Mouse (Mus musculus) forebrain, postnatal 0 days (tissue): ENCODE measurements around the gene Adgrf5. TPM values are rescaled to one million over a fixed set of nuclear protein-coding genes. Genes with fewer than 3 reads are reported as not detected.
"Not testable (repeated sequence)": the region's sequence is repeated elsewhere in the genome, so short reads cannot be mapped to it uniquely, and the experiment has no call there.

ENCODE experiments used
- ATAC-seq: fragments of 200-750 bp; cut with Nextera tagmentation; 2 replicates; pipeline ENCODE4 v1.8.0; 2017; ENCODE audit warnings: mild to moderate bottlenecking, moderate library complexity
- DNase-seq: peaks from one replicate; pipeline ENCODE4 v3.0.0-alpha.2; 2015
- H3K27ac ChIP-seq: fragments of 300-500 bp; sonication (generic); 2 replicates; pipeline ENCODE4 v1.5.1; 2014; ENCODE audit warnings: low read depth, mild to moderate bottlenecking, antibody characterized with exemption, low read length, moderate library complexity, mixed read lengths
- H3K27me3 ChIP-seq: fragments of 300-500 bp; sonication (generic); 2 replicates; pipeline ENCODE4 v1.6.1; 2014; ENCODE audit warnings: mild to moderate bottlenecking, low read length, mixed read lengths; ENCODE audit not compliant: insufficient read depth
- H3K36me3 ChIP-seq: fragments of 300-500 bp; sonication (generic); 2 replicates; pipeline ENCODE4 v1.6.1; 2014; ENCODE audit warnings: mild to moderate bottlenecking, moderate library complexity; ENCODE audit not compliant: insufficient read depth
- H3K4me1 ChIP-seq: fragments of 300-500 bp; sonication (generic); 2 replicates; pipeline ENCODE4 v1.6.1; 2014; ENCODE audit warnings: antibody characterized with exemption; ENCODE audit not compliant: insufficient read depth
- H3K4me2 ChIP-seq: fragments of 300-500 bp; sonication (generic); 2 replicates; pipeline ENCODE4 v1.6.1; 2014; ENCODE audit warnings: low read depth, mild to moderate bottlenecking, moderate library complexity
- H3K4me3 ChIP-seq: fragments of 300-500 bp; sonication (generic); 2 replicates; pipeline ENCODE4 v1.5.1; 2014; ENCODE audit warnings: low read depth, low read length, mixed read lengths
- H3K9ac ChIP-seq: fragments of 300-500 bp; sonication (generic); 2 replicates; pipeline ENCODE4 v1.6.1; 2014; ENCODE audit warnings: mild to moderate bottlenecking
- H3K9me3 ChIP-seq: fragments of 300-500 bp; sonication (generic); 2 replicates; pipeline ENCODE4 v1.6.1; 2016; ENCODE audit warnings: low read length
- CTCF ChIP-seq: sonication (generic); IDR thresholded peaks from 2 replicates; pipeline ENCODE4 v1.5.1; 2016; ENCODE audit warnings: antibody characterized with exemption, control low read depth, low read depth
- WGBS: fragments of 180-500 bp; shearing (Covaris S2); extraction: QIAGEN DNeasy Blood & Tissue Kit; methylation state at CpG from one replicate; pipeline ENCODE4 v1.1.7; 2014; 5-methylcytosine and 5-hydroxymethylcytosine counted together
- polyA plus RNA-seq: library from polyadenylated mRNA; unstranded; fragments of >200 nt; fragmentation: Nextera tagmentation; extraction: Ambion mirVana; gene quantifications from 2 replicates; pipeline ENCODE4 v1.2.1, GENCODE M21; 2015
- total RNA-seq: library from RNA; depleted of rRNA; stranded (reverse); fragments of >200 nt; gene quantifications from 2 replicates; pipeline ENCODE4 v1.2.3, GENCODE M21; 2014

Gene Adgrf5
- total and polyA plus RNA-seq, 2 experiments from 2014 or later, result 5.2 to 24.4 TPM

DNA sequence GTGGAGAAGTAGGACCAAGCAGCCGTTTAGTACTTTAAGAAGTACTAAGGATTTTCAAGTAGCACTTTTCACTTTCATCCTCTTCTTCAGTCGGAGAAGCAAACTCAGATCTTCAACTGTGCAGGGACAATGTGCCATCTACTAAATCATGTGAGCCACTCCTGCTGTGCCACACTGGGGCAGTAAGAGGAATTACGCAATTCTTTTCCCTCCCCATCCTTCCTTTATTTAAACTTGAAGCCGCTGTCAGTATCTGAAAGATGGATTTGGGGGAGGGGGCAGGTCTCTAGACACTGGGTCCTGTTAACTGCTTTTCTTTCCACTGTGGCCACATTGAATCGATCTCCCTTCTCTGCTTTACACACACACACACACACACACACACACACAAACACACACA is 27.6 kb upstream of the Adgrf5 start:
- H3K9ac ChIP-seq, result no peak overlapping the region
- no peaks in the 10 kb centered on the region for H3K4me1 ChIP-seq
- H3K4me3 ChIP-seq, result no peak overlapping the region
- H3K36me3 ChIP-seq, result no peaks in the 10 kb centered on the region
- ATAC-seq, result no peak
- 39% methylated on average over 5 of the region's 5 CpGs for WGBS
- TF ChIP-seq CTCF, result no peak
- H3K9me3 ChIP-seq, result no peaks in the 10 kb centered on the region
- no peaks in the 10 kb centered on the region for H3K27me3 ChIP-seq
- DNase-seq, result no peak
- no peak overlapping the region for H3K4me2 ChIP-seq
- H3K27ac ChIP-seq, result no peak overlapping the region

DNA sequence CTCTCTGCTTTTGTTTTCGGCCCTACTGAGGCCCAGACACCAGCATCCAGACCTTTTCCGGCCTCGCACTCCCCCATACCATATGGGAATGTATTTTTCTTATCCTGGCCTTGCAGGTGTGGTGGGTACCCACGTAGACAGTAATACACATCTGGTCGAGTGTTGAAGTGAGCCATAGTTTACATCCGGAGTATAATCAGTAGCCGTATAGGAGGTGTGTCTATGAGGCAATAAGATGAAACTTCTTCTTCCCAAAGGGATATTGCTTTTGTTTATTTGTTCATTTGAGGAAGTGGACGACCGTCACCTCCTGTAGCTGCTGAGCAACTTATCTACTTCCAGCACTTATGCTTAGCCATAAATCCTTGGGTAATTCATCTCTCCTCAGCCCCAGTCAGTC is 26.2 kb upstream of the Adgrf5 start:
- H3K9ac ChIP-seq, result no peak overlapping the region
- no peaks in the 10 kb centered on the region for H3K9me3 ChIP-seq
- ATAC-seq (no peak), DNase-seq (no peak)
- H3K4me1 ChIP-seq, result no peaks in the 10 kb centered on the region
- H3K27ac ChIP-seq, result no peak overlapping the region
- no peaks in the 10 kb centered on the region for H3K27me3 ChIP-seq
- no peak overlapping the region for H3K4me3 ChIP-seq
- no peak overlapping the region for H3K4me2 ChIP-seq
- TF ChIP-seq CTCF, result no peak
- 86% methylated on average over 9 of the region's 9 CpGs for WGBS
- H3K36me3 ChIP-seq, result no peaks in the 10 kb centered on the region

DNA sequence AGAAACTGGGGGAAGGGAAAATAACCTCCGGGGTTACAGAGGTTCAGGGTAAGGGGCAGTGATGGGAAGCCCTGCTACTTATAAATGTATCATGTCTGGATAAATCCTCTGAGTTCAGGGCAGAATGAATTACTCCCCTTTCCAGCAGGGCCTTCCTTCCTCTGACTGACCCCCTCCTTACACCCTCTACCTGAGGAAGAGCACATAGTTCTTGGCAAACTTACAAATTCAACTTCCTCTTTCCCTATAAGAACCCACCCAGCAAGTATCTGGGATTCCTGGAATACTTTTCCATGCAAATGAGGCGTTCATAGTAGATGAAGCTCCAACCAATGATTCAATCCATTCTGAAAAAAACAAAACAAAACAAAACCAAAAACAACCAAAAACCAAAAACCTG is 22.6 kb upstream of the Adgrf5 start:
- Histone ChIP-seq H3K36me3 (no peaks in the 10 kb centered on the region), H3K9ac (no peak overlapping the region), H3K27ac (no peak overlapping the region), H3K4me3 (no peak overlapping the region), H3K4me2 (no peak overlapping the region), H3K4me1 (no peaks in the 10 kb centered on the region), H3K27me3 (no peaks in the 10 kb centered on the region), H3K9me3 (no peaks in the 10 kb centered on the region)
- no peak for ATAC-seq
- 88% methylated on average over 2 of the region's 2 CpGs for WGBS
- no peak for TF ChIP-seq CTCF
- no peak for DNase-seq

DNA sequence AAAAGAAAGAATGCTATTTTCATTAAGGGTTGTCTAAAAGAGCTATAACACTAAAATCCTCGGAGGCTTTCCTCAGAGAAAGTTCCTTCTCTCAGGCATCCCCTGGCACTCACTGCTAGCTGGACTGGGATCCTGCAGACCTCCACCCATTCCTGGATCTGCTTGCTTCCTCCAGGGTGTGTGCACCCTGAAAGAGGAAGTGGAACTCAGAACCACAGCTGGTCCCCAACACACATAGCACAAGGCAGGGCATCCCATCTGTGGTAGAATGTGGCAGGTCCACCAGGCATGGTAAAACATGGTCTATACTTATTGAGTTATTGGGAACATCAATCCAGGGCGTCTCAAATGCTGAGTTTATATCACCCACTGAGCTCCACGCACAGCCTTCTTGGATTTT is 22.0 kb upstream of the Adgrf5 start:
- no peak for DNase-seq
- TF ChIP-seq CTCF, result no peak
- Histone ChIP-seq H3K27ac (no peak overlapping the region), H3K4me1 (no peaks in the 10 kb centered on the region), H3K4me2 (no peak overlapping the region), H3K27me3 (no peaks in the 10 kb centered on the region), H3K4me3 (no peak overlapping the region), H3K9ac (no peak overlapping the region), H3K9me3 (no peaks in the 10 kb centered on the region), H3K36me3 (no peaks in the 10 kb centered on the region)
- WGBS, result 86% methylated on average over 3 of the region's 3 CpGs
- ATAC-seq, result no peak

DNA sequence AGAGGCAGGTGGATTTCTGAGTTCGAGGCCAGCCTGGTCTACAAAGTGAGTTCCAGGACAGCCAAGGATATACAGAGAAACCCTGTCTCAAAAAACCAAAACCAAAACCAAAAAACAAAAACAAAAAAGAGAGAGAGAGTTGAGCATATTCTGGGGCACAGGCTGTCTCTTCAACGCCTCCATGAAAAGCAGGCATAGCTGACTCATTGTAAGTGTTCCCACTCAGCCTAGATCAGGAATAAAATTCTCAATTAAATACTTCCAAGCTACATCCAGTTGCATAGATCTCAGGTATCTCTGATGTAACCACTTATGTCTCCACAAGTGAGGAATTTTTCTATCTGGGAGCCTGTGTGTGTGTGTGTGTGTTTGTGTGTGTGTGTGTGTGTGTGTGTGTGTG is 13.8 kb upstream of the Adgrf5 start:
- H3K9me3 ChIP-seq, H3K4me3 ChIP-seq, H3K27ac ChIP-seq, H3K27me3 ChIP-seq, H3K36me3 ChIP-seq, H3K4me1 ChIP-seq, DNase-seq, H3K4me2 ChIP-seq, H3K9ac ChIP-seq, ATAC-seq: not testable (repeated sequence)
- WGBS, result 92% methylated on average over 2 of the region's 2 CpGs

DNA sequence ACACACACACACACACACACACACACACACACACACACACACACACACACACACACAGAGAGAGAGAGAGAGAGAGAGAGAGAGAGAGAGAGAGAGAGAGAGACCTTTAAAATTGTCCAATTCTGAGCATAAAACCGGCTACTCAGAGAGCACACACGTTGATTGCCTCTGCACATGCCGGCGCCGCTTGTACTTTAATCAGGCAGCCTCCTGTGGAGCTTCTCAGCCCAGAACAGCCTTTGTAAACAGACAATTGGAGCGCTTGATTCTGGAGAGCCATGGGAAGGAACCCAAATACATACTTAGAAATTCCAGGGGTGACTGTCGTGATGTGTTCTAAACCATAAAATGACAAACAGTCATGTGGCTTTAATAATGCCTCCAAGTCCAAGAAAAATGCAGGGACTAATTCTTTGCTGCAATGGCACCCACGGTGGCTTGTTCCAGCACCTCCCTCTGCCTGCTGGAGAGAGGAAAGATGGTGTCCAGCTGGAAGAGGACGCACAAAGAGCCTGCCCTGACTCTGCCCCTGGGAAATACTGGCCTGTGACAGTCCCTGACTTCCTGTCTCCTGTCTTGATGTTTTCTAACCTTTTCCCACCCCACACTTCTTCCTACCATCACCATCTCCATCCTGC is 2.2 kb upstream of the Adgrf5 start:
- Histone ChIP-seq H3K9ac (no peak overlapping the region), H3K27me3 (no peaks in the 10 kb centered on the region), H3K4me1 (no peaks in the 10 kb centered on the region), H3K27ac (no peak overlapping the region), H3K9me3 (no peaks in the 10 kb centered on the region), H3K36me3 (no peaks in the 10 kb centered on the region), H3K4me2 (no peak overlapping the region), H3K4me3 (no peak overlapping the region)
- TF ChIP-seq CTCF, result no peak
- 8% methylated on average over 9 of the region's 9 CpGs for WGBS
- ATAC-seq (peak; percentile 69), DNase-seq (peak; percentile 38)

DNA sequence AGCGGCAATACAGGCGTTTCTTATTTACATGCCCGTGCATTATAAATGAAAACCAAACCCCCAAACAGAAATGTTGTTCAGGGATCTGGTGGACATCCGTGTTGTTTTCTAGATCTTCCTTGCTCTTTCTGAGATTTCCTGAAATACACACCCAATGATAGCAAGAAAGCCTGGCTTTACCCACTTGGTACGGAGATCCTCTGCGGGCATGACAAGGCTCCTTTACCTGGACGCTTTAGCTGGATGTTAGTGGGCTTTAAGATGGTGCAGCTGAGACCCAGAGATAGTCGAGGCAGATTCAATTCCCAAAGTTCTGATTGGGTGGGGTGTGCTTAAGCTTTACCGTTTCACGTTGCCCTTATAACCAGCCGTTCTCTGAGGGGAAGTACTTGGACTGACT is 770 bp downstream of the Adgrf5 start:
- no peak overlapping the region for H3K9ac ChIP-seq
- H3K27ac ChIP-seq, result no peak overlapping the region
- no peak for ATAC-seq
- WGBS, result 79% methylated on average over 11 of the region's 11 CpGs
- no peak overlapping the region for H3K4me2 ChIP-seq
- H3K4me3 ChIP-seq, result 0 out of 2 replicates have a peak overlapping the region, but pooled peaks have one; percentile 7
- no peak for TF ChIP-seq CTCF
- DNase-seq, result no peak
- no peaks in the 10 kb centered on the region for H3K9me3 ChIP-seq
- no peaks in the 10 kb centered on the region for H3K4me1 ChIP-seq
- no peaks in the 10 kb centered on the region for H3K27me3 ChIP-seq
- no peaks in the 10 kb centered on the region for H3K36me3 ChIP-seq
